Mouse (Mus musculus): ENCODE data around the gene Farsa. TPM values are rescaled to one million over a fixed set of nuclear protein-coding genes. Genes with fewer than 3 reads are reported as not detected.
"Not testable (repeated sequence)": the region's sequence is repeated elsewhere in the genome, so short reads cannot be mapped to it uniquely, and the experiment has no call there.

The Farsa gene
- polyA plus RNA-seq, 1 experiment from 2014 or later: 83.1 TPM

DNA sequence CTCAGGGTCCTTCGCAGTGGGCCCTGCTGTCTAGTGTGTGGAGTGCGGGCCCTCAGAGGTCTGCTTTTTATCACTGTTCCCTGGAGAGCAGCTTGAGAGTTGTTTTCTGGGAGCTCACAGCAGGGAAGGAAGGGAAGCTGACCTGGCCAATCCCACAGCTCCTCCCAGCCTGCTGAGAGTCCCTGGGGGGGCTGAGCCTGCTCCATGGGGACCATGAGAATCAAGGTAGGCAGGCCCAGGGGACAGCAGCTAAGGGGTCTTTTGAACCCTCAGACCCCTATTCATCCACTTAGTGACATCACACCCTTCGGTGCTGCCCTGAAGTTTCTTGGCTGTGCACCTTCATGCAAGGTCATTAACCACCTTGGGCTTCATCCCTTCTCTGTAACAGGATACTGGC lies 34.1 kb upstream of the Farsa start, which contains the start of gene Dand5:
Gene Dand5 (minus strand): TSS at position 101 of the 400 bp plus-strand sequence.
- 74% methylated on average over 3 of the region's 3 CpGs for WGBS (ENCODE audit: insufficient replicate concordance)
- Histone ChIP-seq H3K36me3 (no peaks in the 10 kb centered on the region), H3K9me3 (replicated peaks) (no peaks in the 10 kb centered on the region), H3K27me3 (no peaks in the 10 kb centered on the region), H3K4me2 (peak within 1 kb of the TSS; percentile 30), H3K9ac (peak within 1 kb of the TSS; percentile 26; the same call in 1 of the 2 replicates), H3K4me3 (replicated peaks) (no peak within 1 kb of the TSS), H3K4me1 (replicated peaks) (peaks cover 51% of the 10 kb centered on the region), H3K27ac (no peak within 1 kb of the TSS)
- no peak for ATAC-seq (ENCODE audit: low read depth)
- DNase-seq: no peak

DNA sequence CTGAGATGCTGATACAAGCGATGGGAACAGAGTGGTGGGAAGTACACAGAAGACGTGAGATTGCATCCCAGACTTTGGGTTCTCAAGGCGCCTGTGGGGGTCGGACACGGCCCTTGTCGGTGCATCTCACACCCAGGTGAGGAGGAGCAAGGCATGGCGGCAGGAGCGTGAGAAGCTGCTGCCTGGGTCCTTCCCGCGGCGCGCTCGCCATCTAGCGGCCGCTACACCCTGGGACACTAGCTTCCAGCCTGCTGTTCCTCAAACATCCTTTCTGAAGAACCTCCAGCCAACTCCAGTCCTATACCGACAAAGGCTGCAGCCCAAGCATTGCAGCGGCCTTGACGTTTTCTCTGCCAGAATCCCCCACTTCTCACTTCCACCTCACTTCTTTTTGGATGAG lies 33.1 kb upstream of the Farsa start:
- H3K9me3 ChIP-seq (replicated peaks): no peaks in the 10 kb centered on the region
- no peaks in the 10 kb centered on the region for H3K36me3 ChIP-seq
- WGBS (ENCODE audit: insufficient replicate concordance): under 1% methylated on average over 18 of the region's 18 CpGs
- H3K4me2 ChIP-seq: peak overlapping the region; percentile 30
- peak; percentile 60 for ATAC-seq (ENCODE audit: low read depth)
- H3K9ac ChIP-seq: peak overlapping the region; percentile 26; the same call in 1 of the 2 replicates
- H3K27me3 ChIP-seq: no peaks in the 10 kb centered on the region
- H3K4me1 ChIP-seq (replicated peaks): peaks cover 52% of the 10 kb centered on the region
- no peak overlapping the region for H3K4me3 ChIP-seq (replicated peaks)
- H3K27ac ChIP-seq: no peak overlapping the region; the same call in 1 of the 2 replicates
- peak; percentile 65 for DNase-seq

DNA sequence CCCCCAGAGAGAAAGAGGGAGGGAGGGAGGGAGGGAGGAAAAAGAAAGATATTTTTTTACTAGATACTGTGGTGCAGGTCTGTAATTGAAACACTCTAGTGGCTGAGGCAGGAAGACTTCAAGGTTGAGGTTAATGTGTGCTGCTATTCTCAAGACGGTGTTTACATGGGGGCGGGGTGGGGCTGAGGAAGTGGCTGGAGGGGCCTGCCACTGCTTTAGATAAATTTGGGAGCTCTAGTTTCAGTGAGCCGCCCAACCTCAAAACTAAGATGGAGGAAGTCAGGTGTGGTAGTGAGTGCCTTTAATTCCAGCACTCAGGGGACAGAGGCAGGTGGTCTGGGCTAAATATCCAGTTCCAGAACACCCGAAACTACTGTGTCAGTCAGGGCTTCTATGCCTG lies 31.2 kb upstream of the Farsa start:
- no peaks in the 10 kb centered on the region for H3K27me3 ChIP-seq
- peak overlapping the region; percentile 74 for H3K27ac ChIP-seq
- DNase-seq (no peak), ATAC-seq (ENCODE audit: low read depth) (peak; percentile 57)
- peak overlapping the region; percentile 56 for H3K9ac ChIP-seq
- H3K4me2 ChIP-seq: peak overlapping the region; percentile 48
- H3K4me3 ChIP-seq (replicated peaks): no peak overlapping the region
- H3K36me3 ChIP-seq: peaks cover 7% of the 10 kb centered on the region
- WGBS (ENCODE audit: insufficient replicate concordance): 23% methylated on average over 4 of the region's 4 CpGs
- peaks cover 64% of the 10 kb centered on the region for H3K4me1 ChIP-seq (replicated peaks)
- no peaks in the 10 kb centered on the region for H3K9me3 ChIP-seq (replicated peaks)

DNA sequence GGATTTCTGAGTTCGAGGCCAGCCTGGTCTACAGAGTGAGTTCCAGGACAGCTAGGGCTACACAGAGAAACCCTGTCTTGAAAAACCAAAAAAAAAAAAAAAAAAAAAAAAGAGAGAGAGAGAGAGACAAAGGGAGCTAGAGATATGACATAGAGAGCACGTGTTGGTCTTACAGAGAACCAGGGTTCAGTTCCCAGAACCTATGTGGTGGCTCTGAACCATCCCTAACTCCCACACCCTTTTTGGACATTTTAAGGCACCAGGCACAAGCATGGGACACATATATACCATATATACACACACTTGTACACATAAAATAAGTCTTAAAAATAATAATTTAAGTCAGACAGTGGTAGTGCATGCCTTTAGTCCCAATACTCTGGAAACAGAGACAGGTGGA lies 30.3 kb upstream of the Farsa start:
- not testable (repeated sequence) for H3K36me3 ChIP-seq; H3K4me2 ChIP-seq; DNase-seq; H3K27me3 ChIP-seq; H3K4me3 ChIP-seq (replicated peaks); H3K9me3 ChIP-seq (replicated peaks)
- Histone ChIP-seq H3K9ac (peak overlapping the region; percentile 52; the same call in 1 of the 2 replicates), H3K27ac (peak overlapping the region; percentile 74), H3K4me1 (replicated peaks) (peaks cover 69% of the 10 kb centered on the region)
- 0 out of 2 replicates have a peak, but pooled peaks have one; percentile 30 for ATAC-seq (ENCODE audit: low read depth)
- WGBS (ENCODE audit: insufficient replicate concordance): 44% methylated on average over 2 of the region's 2 CpGs

DNA sequence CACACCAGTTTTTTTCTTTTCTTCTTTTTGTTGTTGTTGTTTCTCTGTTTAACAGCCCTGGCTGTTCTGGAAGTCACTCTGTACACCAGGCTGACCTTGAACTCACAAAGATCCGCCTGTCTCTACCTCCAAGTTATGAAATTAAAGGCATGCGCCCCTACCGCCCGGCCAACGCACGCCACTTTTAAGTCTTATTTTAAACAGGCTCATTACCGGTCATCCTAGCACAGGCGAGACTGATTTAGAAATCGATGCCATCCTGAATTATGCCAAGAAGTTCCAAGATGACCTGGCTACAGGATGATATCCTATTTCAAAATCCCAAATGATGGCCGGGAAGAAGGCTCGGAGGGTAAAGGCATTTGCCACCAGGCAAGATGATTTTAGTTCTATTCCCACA lies 25.3 kb upstream of the Farsa start, which contains the start of gene Gadd45gip1:
Gene Gadd45gip1 (plus strand): TSS at position 33 of the 400 bp plus-strand sequence.
- no peaks in the 10 kb centered on the region for H3K9me3 ChIP-seq (replicated peaks)
- H3K27ac ChIP-seq: peak within 1 kb of the TSS; percentile 98
- DNase-seq: peak; percentile 77
- ATAC-seq (ENCODE audit: low read depth): no peak; the same call in 1 of the 2 replicates
- H3K9ac ChIP-seq: peak within 1 kb of the TSS; percentile 96
- H3K36me3 ChIP-seq: peaks cover 39% of the 10 kb centered on the region
- H3K4me1 ChIP-seq (replicated peaks): peaks cover 72% of the 10 kb centered on the region
- peak within 1 kb of the TSS; percentile 77 for H3K4me2 ChIP-seq
- H3K27me3 ChIP-seq: no peaks in the 10 kb centered on the region
- WGBS (ENCODE audit: insufficient replicate concordance): 26% methylated on average over 11 of the region's 11 CpGs
- H3K4me3 ChIP-seq (replicated peaks): peak within 1 kb of the TSS; percentile 97

DNA sequence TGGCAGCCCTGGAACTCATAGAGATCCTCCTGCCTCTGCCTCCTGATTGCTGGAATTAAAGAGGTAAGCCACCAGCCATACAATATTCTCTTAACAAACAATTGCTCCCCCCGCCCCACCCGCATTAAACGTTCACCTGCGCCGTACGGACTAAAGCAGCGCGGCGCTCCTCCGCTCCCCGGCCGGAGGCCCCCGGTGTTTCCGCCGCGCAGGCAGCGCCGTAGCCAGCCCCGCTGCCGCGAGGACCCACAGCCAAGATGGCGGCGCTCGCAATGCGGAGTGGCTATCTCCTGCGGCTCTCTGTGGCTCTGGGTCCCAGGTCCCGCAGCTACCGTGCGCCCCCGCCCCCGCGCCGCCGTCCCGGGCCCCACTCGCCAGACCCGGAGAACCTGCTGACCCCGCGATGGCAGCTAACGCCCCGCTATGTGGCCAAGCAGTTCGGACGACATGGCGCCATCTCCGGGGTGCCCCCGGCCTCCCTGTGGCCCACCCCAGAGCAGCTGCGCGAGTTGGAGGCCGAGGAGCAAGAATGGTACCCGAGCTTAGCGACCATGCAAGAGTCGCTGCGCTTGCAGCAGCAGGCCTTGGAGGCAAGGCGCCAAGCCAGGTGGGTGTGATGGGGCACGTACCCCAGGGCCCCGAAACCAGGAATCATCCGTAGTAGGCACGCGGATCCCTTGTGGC lies 24.6 kb upstream of the Farsa start:
- H3K4me1 ChIP-seq (replicated peaks): peaks cover 72% of the 10 kb centered on the region
- peak overlapping the region; percentile 98 for H3K27ac ChIP-seq
- peak overlapping the region; percentile 77 for H3K4me2 ChIP-seq
- H3K27me3 ChIP-seq: no peaks in the 10 kb centered on the region
- under 1% methylated on average over 59 of the region's 59 CpGs for WGBS (ENCODE audit: insufficient replicate concordance)
- peak overlapping the region; percentile 97 for H3K4me3 ChIP-seq (replicated peaks)
- peak; percentile 83 for DNase-seq
- peak overlapping the region; percentile 96 for H3K9ac ChIP-seq
- peak; percentile 81 for ATAC-seq (ENCODE audit: low read depth)
- H3K9me3 ChIP-seq (replicated peaks): no peaks in the 10 kb centered on the region
- peaks cover 46% of the 10 kb centered on the region for H3K36me3 ChIP-seq

DNA sequence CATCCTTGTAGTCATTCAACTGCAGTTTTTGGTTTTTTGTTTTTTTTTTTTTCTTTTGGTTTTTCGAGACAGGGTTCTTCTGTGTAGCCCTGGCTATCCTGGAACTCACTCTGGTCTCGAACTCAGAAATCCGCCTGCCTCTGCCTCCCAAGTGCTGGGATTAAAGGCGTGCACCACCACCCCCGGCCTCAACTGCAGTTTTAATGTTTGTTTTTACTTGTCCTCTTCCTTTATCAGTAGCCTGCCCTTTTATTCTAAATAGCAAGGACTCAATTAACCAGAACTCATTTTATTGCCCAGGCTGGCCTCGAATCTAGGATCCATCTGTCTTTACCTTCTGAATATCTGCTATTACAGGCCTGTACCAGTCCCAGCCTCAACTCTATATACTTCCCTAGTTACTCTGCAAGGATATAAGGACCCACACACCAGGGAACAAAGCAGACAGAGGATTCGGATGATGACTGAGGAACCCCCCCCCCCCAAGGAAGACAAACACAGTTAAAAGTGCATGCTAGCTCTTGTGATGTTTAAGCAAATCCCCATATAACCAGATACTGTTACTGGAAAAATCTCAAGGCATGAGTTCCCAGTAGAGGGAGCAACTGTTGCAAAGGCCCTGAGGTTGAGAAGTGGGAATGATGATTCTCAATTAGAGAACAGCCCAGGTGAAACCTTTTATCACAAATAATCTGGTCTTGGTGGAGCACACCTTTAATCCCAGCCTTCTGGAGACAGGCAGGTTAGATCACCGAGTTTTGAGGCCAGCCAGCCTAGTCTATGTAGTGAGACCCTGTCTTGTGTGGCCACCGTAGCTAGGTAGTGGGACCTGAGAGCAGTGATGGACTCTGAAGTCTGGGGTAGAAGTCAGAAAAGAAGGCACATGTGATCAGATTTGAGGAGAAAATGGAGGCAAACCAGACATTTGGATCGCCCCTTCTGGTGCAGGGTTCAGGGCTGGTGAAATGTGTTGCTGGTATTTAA lies 23.7 kb upstream of the Farsa start:
- no peaks in the 10 kb centered on the region for H3K27me3 ChIP-seq
- peak overlapping the region; percentile 77 for H3K4me2 ChIP-seq
- H3K4me1 ChIP-seq (replicated peaks): peaks cover 76% of the 10 kb centered on the region
- no peak for ATAC-seq (ENCODE audit: low read depth)
- H3K27ac ChIP-seq: peak overlapping the region; percentile 98
- H3K4me3 ChIP-seq (replicated peaks): peak overlapping the region; percentile 97
- peak overlapping the region; percentile 96 for H3K9ac ChIP-seq
- DNase-seq: no peak
- peaks cover 55% of the 10 kb centered on the region for H3K36me3 ChIP-seq
- H3K9me3 ChIP-seq (replicated peaks): no peaks in the 10 kb centered on the region
- WGBS (ENCODE audit: insufficient replicate concordance): 38% methylated on average over 10 of the region's 10 CpGs

DNA sequence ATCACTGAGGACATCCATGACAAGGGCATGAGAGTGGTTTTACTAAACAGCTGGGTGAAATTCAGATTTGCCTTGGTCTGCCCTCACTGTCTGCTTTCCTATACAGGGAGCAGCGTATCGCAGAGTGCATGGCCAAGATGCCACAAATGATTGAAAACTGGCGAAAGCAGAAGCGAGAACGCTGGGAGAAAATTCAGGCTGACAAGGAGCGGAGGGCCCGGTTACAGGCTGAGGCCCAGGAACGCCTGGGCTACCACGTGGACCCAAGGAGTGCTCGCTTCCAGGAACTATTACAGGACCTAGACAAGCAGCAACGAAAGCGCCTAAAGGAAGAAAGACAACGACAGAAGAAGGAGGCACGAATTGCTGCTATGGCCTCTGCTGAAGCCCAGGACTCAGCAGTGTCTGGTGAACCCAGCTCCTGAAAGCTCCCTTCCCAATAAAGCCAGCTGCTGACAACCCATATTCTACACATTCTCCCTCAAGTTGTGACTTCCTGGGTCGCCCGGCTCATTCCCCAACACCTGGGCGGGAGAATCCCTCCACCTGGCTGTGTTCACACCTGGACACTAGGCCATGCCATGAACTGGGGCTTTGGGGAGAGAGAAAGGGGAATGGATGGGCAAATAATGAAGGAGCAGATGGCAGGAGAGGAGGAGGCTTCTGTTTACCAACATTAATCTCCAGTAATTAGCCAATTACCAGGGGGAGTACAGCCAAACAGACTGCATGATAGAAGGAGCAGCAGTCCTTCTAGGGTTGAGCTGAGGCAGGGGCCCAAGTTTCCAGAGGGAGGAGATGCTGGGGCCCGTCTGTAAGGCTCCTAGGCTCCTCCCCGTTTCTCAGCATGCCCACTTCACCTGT lies 22.6 kb upstream of the Farsa start:
- Histone ChIP-seq H3K27ac (peak overlapping the region; percentile 98), H3K36me3 (peaks cover 62% of the 10 kb centered on the region), H3K9me3 (replicated peaks) (no peaks in the 10 kb centered on the region), H3K27me3 (no peaks in the 10 kb centered on the region), H3K4me3 (replicated peaks) (peak overlapping the region; percentile 97), H3K9ac (peak overlapping the region; percentile 96), H3K4me1 (replicated peaks) (peaks cover 82% of the 10 kb centered on the region), H3K4me2 (peak overlapping the region; percentile 77)
- ATAC-seq (ENCODE audit: low read depth): no peak
- no peak for DNase-seq
- 82% methylated on average over 19 of the region's 19 CpGs for WGBS (ENCODE audit: insufficient replicate concordance)

DNA sequence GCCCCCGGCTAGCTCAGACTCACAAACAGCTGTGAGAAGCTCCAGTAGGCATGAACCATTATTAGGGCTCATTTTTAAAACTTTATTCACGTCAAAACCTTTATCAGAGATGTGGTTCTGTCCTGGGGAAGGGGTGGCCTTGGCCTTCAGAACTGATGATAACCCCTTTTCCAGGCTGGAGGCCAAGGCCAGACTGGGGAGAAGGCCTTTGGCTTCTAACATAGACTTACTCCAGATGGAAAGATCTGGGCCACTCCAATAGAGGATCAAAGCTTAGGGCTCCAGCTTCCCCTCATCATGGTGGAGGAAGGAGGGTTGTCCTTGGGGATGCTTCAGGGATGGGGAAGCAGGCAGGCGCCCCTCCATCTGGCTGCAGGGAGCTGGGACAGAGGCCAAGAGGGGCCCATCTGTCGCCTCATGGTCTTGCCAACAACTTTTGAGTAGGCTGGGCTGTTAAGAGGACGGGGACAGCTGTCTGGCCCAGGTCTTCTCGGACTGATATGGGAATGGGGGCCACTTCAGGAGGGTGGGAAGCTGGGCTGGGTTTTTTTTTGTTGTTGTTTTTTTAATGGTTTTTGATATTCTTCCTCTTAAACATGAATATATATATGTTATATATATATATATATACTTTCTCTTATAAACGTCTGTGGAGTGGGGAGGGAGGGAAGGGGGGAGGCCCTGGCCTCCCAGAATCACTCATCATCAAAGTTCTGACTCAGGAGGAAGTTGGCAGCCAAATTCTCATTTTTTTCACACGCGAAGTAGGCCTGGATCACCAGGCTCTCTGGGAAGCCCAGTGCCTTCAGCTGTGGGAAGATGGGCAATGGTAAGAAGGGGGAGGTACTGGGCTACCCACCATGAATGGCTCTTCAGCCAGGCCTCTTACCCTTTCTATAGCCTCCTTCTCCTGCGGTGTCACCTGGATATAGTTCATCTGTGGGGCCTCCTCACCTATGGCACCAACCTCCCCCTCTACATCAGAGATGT lies 21.6 kb upstream of the Farsa start:
- Histone ChIP-seq H3K9me3 (replicated peaks) (no peaks in the 10 kb centered on the region), H3K9ac (peak overlapping the region; percentile 96), H3K27ac (peak overlapping the region; percentile 98), H3K27me3 (no peaks in the 10 kb centered on the region), H3K36me3 (peaks cover 59% of the 10 kb centered on the region), H3K4me1 (replicated peaks) (peaks cover 83% of the 10 kb centered on the region), H3K4me3 (replicated peaks) (peak overlapping the region; percentile 97), H3K4me2 (peak overlapping the region; percentile 77)
- 72% methylated on average over 10 of the region's 10 CpGs for WGBS (ENCODE audit: insufficient replicate concordance)
- no peak for ATAC-seq (ENCODE audit: low read depth)
- DNase-seq: no peak

Data from liver, embryonic 13.5 days (tissue).